ENCODE assay signal across 15 mouse cellular contexts in the genomic region with DNA sequence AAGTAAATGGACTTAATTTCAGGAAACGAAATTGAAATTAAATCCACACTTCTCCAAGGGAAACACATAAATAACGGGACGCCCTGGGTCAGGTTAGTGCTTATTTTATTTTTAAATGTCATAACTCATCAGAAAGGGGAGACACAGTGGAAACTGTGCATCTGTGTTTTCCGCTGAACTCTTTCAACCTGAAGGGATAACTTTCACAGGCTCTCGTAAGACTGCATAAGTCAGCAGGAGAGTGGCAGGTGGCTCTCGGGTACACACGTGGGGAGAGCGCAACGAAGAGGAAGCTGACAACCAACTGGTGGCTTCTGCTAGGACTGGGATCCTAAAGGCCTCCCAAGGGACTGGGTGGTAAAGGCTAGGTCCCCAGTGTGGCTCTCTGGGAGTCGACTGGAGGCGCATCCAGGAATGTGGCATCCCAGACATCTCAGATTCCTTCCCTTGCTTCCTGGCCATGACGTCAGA.
DNase-seq lines count a peak whose midpoint lies in the region; ATAC-seq and TF ChIP-seq lines count a peak whose summit lies in the region.
"Had no signal": no experiment of that assay in that cellular context is flagged by ENCODE, and none has a peak within 500 bp of the region (broad histone marks: within the 10 kb centered on the region; RNA-seq: fewer than 3 reads in every experiment).

No protein-coding gene starts in this region.

- H3K4me2 ChIP-seq in kidney, embryonic 14.5 days (replicated peaks; ENCODE audit: low read depth, low read length): no peak overlapping the region
- H3K4me2 ChIP-seq in kidney, embryonic 16.5 days (replicated peaks; ENCODE audit: low read depth, low read length): no peak overlapping the region
- no peak overlapping the region for H3K4me2 ChIP-seq in forebrain, postnatal 0 days (ENCODE audit: low read depth)
- H3K4me2 ChIP-seq: heart, embryonic 12.5 days; limb, embryonic 13.5 days; midbrain, embryonic 13.5 days; neural tube, embryonic 12.5 days had no signal

- no peak for TF ChIP-seq CTCF in forebrain, postnatal 0 days (IDR thresholded peaks at IDR 0.05; ENCODE audit: low read depth)

- 46% methylated on average over 12 of the region's 12 CpGs for WGBS in kidney, embryonic 14.5 days
- WGBS in kidney, embryonic 16.5 days: 39% methylated on average over 12 of the region's 12 CpGs
- 84% methylated on average over 12 of the region's 12 CpGs for WGBS in forebrain, postnatal 0 days

- no peaks in the 10 kb centered on the region for H3K36me3 ChIP-seq in kidney, embryonic 14.5 days (ENCODE audit: control insufficient read depth, insufficient read depth, low read length)
- no peaks in the 10 kb centered on the region for H3K36me3 ChIP-seq in kidney, embryonic 16.5 days (ENCODE audit: insufficient read depth, low read length)
- no peaks in the 10 kb centered on the region for H3K36me3 ChIP-seq in forebrain, postnatal 0 days (ENCODE audit: insufficient read depth)
- H3K36me3 ChIP-seq: heart, embryonic 12.5 days; limb, embryonic 13.5 days; midbrain, embryonic 13.5 days; neural tube, embryonic 12.5 days had no signal

- H3K9ac ChIP-seq in kidney, embryonic 14.5 days (ENCODE audit: low read depth, low read length): no peak overlapping the region
- H3K9ac ChIP-seq in kidney, embryonic 16.5 days (replicated peaks; ENCODE audit: low read length): no peak overlapping the region
- no peak overlapping the region for H3K9ac ChIP-seq in forebrain, postnatal 0 days
- H3K9ac ChIP-seq: heart, embryonic 12.5 days; limb, embryonic 13.5 days; midbrain, embryonic 13.5 days; neural tube, embryonic 12.5 days had no signal

- peaks cover 30% of the 10 kb centered on the region; the same call in 1 of the 2 replicates for H3K4me1 ChIP-seq in kidney, embryonic 14.5 days (ENCODE audit: control insufficient read depth, insufficient read depth, low read length)
- peaks cover 35% of the 10 kb centered on the region; the same call in 1 of the 2 replicates for H3K4me1 ChIP-seq in kidney, embryonic 16.5 days (ENCODE audit: insufficient read depth, low read length)
- 0 out of 2 replicates have a peak, but pooled peaks cover 9% of the 10 kb centered on the region for H3K4me1 ChIP-seq in forebrain, postnatal 0 days (ENCODE audit: insufficient read depth)

- no peaks in the 10 kb centered on the region for H3K9me3 ChIP-seq in kidney, embryonic 14.5 days (ENCODE audit: control insufficient read depth, low read length)
- H3K9me3 ChIP-seq in kidney, embryonic 16.5 days (ENCODE audit: low read length): no peaks in the 10 kb centered on the region
- no peaks in the 10 kb centered on the region for H3K9me3 ChIP-seq in forebrain, postnatal 0 days (ENCODE audit: low read length)
- H3K9me3 ChIP-seq: heart, embryonic 12.5 days; limb, embryonic 13.5 days; midbrain, embryonic 13.5 days; neural tube, embryonic 12.5 days had no signal

- no peak overlapping the region for H3K4me3 ChIP-seq in kidney, embryonic 14.5 days (ENCODE audit: low read length)
- H3K4me3 ChIP-seq in kidney, embryonic 16.5 days (ENCODE audit: low read length): no peak overlapping the region
- H3K4me3 ChIP-seq in forebrain, postnatal 0 days (ENCODE audit: low read depth, low read length): no peak overlapping the region
- H3K4me3 ChIP-seq: erythroblast, embryonic 14.5 days; heart, embryonic 12.5 days; limb, embryonic 13.5 days; midbrain, embryonic 13.5 days; neural tube, embryonic 12.5 days had no signal

- no peak for ATAC-seq in kidney, embryonic 14.5 days (ENCODE audit: low FRiP score, low TSS enrichment)
- ATAC-seq in common myeloid progenitor, adult 5-6 weeks (replicated peaks; ENCODE audit: low read depth, poor library complexity, severe bottlenecking): peak; percentile 45; the same call in 1 of the 2 replicates
- no peak for ATAC-seq in kidney, embryonic 16.5 days (ENCODE audit: low FRiP score, low TSS enrichment)
- ATAC-seq in forebrain, postnatal 0 days: no peak
- ATAC-seq: intestine, embryonic 16.5 days; midbrain, embryonic 13.5 days had no signal

- H3K27me3 ChIP-seq in kidney, embryonic 14.5 days (ENCODE audit: control insufficient read depth, insufficient read depth, low read length): no peaks in the 10 kb centered on the region
- no peaks in the 10 kb centered on the region for H3K27me3 ChIP-seq in kidney, embryonic 16.5 days (ENCODE audit: insufficient read depth, low read length)
- no peaks in the 10 kb centered on the region for H3K27me3 ChIP-seq in forebrain, postnatal 0 days (ENCODE audit: insufficient read depth, low read length)
- H3K27me3 ChIP-seq: heart, embryonic 12.5 days; limb, embryonic 13.5 days; midbrain, embryonic 13.5 days; neural tube, embryonic 12.5 days had no signal

- H3K27ac ChIP-seq in kidney, embryonic 14.5 days (ENCODE audit: low read depth, low read length): no peak overlapping the region
- peak overlapping the region; percentile 57 for H3K27ac ChIP-seq in kidney, embryonic 16.5 days (ENCODE audit: low read length)
- H3K27ac ChIP-seq in forebrain, postnatal 0 days (ENCODE audit: low read depth, low read length): no peak overlapping the region
- H3K27ac ChIP-seq: limb, embryonic 13.5 days; midbrain, embryonic 13.5 days; neural tube, embryonic 12.5 days had no signal

- peak; percentile 70 for DNase-seq in kidney, adult 11 months
- peak; percentile 25 for DNase-seq in skeletal muscle tissue, adult 2 months (ENCODE audit: low read depth, low spot score)
- DNase-seq in cerebellum, adult 9-11 months: no peak
- DNase-seq in forebrain, postnatal 0 days: no peak
- DNase-seq: cerebellum, adult 8-10 months; thymus, postnatal 25 days had no signal

Comparison
In these comparisons a context has a peak if more than half of its experiments do, and no peak if none do; other contexts are left out.
1. DNase-seq: peak in kidney, adult 11 months (single experiment) and skeletal muscle tissue, adult 2 months (single experiment); none in cerebellum, adult 9-11 months (single experiment) and forebrain, postnatal 0 days (single experiment).